Mouse (Mus musculus): ENCODE results near the gene Fgfr2.
A peak's percentile ranks its signal among the peaks of the same experiment; 100 is the strongest.
"Not testable (repeated sequence)": the region's sequence is repeated elsewhere in the genome, so short reads cannot be mapped to it uniquely, and the experiment has no call there.

Fgfr2 gene

GRCm38 (mm10) chr7:133117815-133118214, 5.3 kb downstream of the Fgfr2 start:
- DNase-seq = no peak

- no peak for DNase-seq
These were observed 6.6 kb downstream of the Fgfr2 start for GRCm38 (mm10) chr7:133116542-133116941.

- DNase-seq = peak; percentile 80
These were observed 7.3 kb downstream of the Fgfr2 start for GRCm38 (mm10) chr7:133115886-133116285.

- peak; percentile 54 for DNase-seq
These were observed 8.2 kb downstream of the Fgfr2 start for GRCm38 (mm10) chr7:133114847-133115470.

- DNase-seq = no peak
These were observed 9.8 kb downstream of the Fgfr2 start for GRCm38 (mm10) chr7:133113185-133113895.

GRCm38 (mm10) chr7:133112351-133112831, 10.8 kb downstream of the Fgfr2 start:
- DNase-seq = peak; percentile 82

- DNase-seq = no peak
These were observed 13.7 kb downstream of the Fgfr2 start for GRCm38 (mm10) chr7:133109442-133109841.

- DNase-seq = peak; percentile 47
These were observed 14.5 kb downstream of the Fgfr2 start for GRCm38 (mm10) chr7:133108695-133109094.

- DNase-seq = no peak
These were observed 20.6 kb downstream of the Fgfr2 start for GRCm38 (mm10) chr7:133102578-133102977.

GRCm38 (mm10) chr7:133101070-133101469, 22.1 kb downstream of the Fgfr2 start:
- no peak for DNase-seq

GRCm38 (mm10) chr7:133100178-133100577, 23.0 kb downstream of the Fgfr2 start:
- no peak for DNase-seq

- DNase-seq = no peak
These were observed 23.9 kb downstream of the Fgfr2 start for GRCm38 (mm10) chr7:133099266-133099665.

- DNase-seq = no peak
These were observed 24.9 kb downstream of the Fgfr2 start for GRCm38 (mm10) chr7:133098118-133098793.

GRCm38 (mm10) chr7:133095610-133096009, 27.5 kb downstream of the Fgfr2 start:
- not testable (repeated sequence) for DNase-seq

- DNase-seq = no peak
These were observed 28.2 kb downstream of the Fgfr2 start for GRCm38 (mm10) chr7:133094711-133095495.

GRCm38 (mm10) chr7:133094161-133094560, 29.0 kb downstream of the Fgfr2 start:
- DNase-seq = no peak

GRCm38 (mm10) chr7:133093731-133094130, 29.4 kb downstream of the Fgfr2 start:
- DNase-seq = no peak

- DNase-seq = no peak
These were observed 32.5 kb downstream of the Fgfr2 start for GRCm38 (mm10) chr7:133090641-133091040.

GRCm38 (mm10) chr7:133089621-133090260, 33.4 kb downstream of the Fgfr2 start:
- peak; percentile 28 for DNase-seq

GRCm38 (mm10) chr7:133088830-133089261, 34.3 kb downstream of the Fgfr2 start:
- peak; percentile 82 for DNase-seq

GRCm38 (mm10) chr7:133088411-133088810, 34.7 kb downstream of the Fgfr2 start:
- DNase-seq = peak; percentile 76

- no peak for DNase-seq
These were observed 37.7 kb downstream of the Fgfr2 start for GRCm38 (mm10) chr7:133085408-133085807.

Measured in kidney, adult 18-20 months (tissue).